Mouse (Mus musculus) retina, postnatal 7 days (tissue): ENCODE results near the gene 6030468B19Rik.

Experiments used
- DNase-seq: peaks from one replicate; pipeline ENCODE4 v3.0.0-alpha.2; 2012; ENCODE audit warnings: low read depth, low spot score

Gene 6030468B19Rik

DNA sequence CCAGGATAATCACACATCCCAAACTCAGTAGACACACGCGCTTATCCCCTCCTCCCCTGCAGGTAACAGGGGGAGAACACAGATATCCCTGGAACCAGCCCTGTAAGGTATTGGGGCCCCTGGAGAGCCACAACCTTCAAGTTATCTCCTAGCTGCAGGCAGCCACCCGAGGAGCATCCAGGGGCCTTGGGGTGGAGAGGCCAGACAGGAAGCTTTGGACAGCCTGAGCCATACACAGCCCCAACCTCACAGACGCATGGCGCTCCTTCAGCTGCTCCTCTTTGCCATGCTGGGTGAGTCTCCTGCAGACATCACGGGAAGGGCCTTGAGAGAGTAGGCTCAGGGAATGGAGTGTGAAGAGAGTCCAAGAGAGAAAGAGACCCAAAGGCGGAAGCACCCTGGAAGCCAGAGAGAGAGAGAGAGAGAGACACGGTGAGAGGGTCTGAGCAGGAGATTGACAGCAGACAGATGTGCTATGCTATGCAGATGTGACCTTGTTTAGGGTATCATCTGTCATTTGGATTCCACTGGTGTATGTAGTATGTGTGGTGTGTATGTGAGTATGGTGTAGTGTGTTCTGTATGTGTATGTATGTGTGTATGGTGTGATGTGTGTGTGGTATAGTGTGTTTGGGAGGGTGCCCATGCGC lies at the start of gene 6030468B19Rik:
TSS of gene 6030468B19Rik (plus strand) at position 150 of the 649 bp plus-strand sequence.
- DNase-seq: no peak

- no peak for DNase-seq
Observed at GRCm38 (mm10) chr11:117748628-117749027, 48.8 kb upstream of the 6030468B19Rik start.

DNA sequence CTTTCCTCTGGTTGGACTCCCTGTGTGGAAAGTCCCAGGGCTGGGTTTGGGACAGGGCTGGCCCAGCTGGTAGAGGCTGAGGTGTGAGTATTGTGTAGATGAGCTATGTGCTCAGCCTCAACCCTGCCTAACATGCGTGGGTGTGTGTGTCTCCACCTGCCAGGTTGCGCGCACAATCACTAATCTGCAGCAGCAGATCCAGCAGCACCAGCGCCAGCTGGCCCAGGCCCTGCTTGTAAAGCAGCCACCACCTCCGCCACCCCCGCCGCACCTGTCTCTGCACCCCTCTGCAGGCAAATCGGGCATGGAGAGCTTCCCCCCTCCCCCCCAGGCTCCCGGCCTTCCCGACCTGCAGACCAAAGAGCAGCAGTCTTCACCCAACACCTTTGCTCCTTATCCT lies 48.0 kb upstream of the 6030468B19Rik start:
- no peak for DNase-seq

DNA sequence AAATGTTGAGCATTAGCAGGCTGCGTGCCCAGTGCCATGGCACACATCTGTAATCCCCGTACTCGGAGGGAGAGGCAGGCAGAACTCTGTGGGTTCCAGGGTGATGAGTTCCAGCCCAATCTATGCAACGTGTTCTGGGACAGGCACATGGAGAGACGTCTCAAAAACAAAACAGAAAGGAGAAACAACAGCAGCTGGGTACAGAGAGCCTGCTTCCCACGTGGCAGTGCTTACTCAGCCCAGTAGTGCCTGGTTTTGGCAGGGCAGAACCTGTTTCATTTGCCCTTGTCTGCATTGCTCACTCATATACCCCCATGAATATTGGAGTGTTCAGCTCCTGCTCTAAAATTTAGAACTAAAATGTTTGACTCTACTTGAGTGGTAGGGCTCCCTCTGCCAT lies 45.9 kb upstream of the 6030468B19Rik start:
- DNase-seq: no peak

- DNase-seq: no peak
Observed at GRCm38 (mm10) chr11:117755891-117756290, 41.6 kb upstream of the 6030468B19Rik start.

GRCm38 (mm10) chr11:117759267-117759666 lies 38.2 kb upstream of the 6030468B19Rik start:
- DNase-seq: no peak

DNA sequence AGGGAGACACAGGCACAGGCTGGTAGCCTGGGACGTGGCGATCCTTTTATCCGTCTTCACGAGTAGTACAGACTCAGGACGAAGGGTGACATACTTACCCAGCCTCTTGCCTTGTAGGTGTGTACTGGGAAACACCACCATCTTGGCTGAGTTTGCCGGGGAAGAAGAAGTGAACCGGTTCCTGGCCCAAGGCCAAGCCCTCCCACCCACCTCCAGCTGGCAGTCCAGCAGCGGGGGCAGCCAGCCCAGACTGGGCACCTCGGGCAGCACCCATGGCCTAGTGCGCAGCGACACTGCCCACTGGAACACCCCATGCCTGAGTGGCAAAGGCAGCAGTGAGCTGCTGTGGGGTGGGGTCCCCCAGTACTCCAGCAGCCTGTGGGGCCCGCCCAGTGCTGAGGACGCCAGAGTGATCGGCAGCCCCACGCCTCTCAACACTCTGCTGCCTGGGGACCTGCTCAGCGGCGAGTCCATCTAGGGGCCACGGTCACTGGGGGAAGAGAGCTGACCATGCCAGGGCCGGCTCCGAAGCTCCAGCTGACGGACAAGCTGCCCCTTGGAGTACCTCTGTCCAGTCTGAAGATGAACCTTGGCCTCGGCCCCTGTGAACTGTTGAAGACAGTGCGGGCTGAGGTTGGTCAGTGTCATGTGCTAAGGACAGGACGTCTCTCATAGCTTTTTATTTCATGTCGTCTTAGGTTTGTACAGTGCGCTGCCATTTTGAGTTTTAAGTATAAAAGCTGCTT lies 36.9 kb upstream of the 6030468B19Rik start:
- DNase-seq: no peak

DNA sequence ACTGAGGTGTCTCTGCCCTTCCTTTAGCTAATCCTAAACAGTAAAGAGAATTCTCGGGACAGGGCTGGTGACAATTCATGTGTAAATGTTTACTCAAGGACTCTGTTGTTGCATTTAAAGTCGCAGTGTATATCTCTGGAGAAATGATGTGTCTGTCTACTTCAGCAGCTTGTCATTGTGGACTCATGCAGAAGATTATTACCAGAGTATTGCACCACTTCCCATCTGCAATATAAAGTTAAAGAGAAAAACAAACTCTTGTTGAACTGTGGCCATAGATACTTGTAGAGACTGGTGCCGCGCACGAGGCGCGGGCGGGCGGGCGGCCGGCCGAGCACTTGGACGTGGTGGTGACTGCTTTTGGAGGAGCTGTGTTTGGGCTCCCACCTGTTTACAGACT lies 35.7 kb upstream of the 6030468B19Rik start:
- no peak for DNase-seq

DNA sequence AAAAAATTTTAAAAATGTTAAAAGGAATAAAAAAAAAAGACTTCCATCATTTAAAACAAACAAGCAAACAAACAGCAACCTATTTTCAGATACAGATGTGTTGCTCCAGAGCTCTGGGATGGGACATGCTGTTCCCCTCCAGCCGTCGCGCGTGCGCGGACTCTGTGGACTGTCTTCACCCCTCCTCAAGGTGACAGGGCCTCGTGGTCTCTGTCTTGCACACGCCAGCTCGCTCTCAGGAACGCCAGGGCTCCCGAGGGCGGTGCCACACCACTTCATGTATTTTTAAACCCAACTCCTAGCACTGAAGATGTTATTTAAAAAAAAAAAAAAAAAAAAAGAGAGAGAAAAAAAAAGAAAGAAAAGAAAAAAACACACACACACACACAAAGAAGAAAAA lies 35.2 kb upstream of the 6030468B19Rik start:
- no peak for DNase-seq

- no peak for DNase-seq
Observed at GRCm38 (mm10) chr11:117764319-117764718, 33.1 kb upstream of the 6030468B19Rik start.

DNA sequence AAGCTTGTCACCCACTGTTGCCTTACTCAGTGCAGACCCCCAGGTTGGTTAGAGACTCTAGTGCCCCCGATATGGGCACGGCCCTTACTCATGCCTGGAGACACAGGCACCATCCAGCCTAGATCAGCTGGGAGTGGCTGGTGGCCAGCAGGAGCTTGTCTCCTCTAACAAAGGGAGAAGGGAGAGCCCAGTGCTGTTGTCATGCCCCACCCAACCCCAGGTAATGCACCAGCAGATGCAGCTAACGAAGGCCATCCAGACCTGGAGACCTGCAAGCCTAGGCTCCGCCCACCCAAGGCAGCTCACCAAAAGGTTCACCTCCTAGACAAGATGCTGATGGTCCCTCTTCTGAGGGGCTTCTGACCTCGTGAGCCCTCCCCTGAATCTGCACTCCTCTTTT lies 32.1 kb upstream of the 6030468B19Rik start:
- DNase-seq: no peak

DNA sequence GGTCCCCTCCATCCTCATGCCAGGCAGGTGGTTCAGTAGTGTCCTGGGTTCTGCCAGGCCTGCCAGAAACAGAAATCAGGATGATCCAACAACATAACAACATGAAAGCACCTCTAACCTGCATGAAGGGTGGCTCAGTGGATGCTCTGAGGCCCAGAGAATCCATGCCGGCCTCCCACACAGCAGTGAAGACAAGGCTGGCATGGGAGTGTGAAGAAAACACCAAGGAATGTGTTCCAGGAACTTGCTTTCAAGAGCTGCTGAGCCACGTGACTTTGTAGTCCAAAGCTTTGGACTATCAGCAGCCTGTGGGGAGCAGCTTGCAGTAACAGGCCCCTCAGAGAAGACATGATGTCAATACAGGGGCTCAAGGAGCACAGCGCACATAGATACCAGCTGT lies 31.2 kb upstream of the 6030468B19Rik start:
- DNase-seq: no peak

DNA sequence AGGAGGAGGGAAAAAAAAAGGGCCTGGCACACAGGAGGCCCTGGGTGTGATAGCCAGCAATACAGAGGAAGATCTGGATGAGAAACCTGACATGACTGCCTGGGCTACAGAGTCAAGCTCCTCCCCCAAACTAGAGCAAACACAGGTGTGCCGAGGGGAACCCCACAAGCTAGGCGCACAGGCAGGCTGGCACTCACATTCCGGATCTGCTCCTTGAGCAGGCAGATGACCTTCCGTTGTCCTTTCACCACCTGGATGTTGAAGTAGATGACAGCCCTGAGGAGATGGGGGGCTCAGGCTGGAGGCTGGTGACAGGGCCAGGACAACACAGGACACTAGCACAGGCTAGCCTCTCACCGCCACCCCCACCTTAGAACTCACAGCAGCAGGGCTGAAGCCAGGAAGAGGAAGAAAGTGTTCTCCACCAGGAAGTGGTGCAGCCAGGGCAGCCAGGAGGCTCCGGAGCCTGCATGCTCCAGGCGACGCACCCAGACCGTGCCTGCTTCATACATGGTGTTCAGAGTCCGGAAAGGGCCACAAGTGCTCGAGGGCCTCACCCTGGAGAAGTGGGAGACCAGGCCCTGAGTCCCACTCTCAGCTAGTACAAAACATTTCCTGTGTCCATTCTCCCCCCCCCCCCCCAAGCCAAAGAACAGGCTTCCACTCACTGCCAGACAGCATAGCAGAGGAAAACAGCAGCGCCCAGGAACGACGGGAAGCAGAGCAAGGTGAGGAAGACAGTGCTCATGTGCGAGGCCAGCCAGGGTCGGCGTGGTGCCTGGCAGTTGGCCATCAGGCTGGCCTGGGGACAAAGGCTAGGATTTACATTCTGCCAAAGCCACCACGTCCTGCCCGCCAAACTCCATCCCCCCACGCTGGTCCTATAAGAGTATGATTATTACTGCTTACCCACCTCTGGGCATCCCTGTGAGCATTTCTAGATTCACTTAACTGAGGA lies 28.5 kb upstream of the 6030468B19Rik start:
- no peak for DNase-seq

- no peak for DNase-seq
Observed at GRCm38 (mm10) chr11:117769683-117770047, 27.8 kb upstream of the 6030468B19Rik start.

DNA sequence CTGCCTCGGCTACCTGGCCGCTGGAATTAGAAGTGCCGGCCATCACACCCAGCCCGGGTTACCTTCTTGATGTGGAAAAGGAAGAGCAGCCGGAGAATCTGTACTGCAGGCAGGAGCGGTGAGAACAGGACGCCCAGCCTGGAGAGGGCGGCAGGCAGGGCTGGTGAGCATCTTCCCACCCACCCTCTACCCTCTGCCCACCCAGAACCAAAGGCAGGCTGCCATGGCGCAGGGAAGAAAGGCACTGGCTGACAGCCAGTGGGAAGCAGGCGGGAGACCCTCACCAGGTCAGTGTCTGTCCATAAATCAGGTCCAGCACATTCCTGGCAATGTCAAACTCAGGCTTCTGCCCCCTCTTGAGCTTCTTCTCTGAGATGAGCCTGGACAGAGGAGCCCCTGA lies 27.1 kb upstream of the 6030468B19Rik start:
- no peak for DNase-seq

DNA sequence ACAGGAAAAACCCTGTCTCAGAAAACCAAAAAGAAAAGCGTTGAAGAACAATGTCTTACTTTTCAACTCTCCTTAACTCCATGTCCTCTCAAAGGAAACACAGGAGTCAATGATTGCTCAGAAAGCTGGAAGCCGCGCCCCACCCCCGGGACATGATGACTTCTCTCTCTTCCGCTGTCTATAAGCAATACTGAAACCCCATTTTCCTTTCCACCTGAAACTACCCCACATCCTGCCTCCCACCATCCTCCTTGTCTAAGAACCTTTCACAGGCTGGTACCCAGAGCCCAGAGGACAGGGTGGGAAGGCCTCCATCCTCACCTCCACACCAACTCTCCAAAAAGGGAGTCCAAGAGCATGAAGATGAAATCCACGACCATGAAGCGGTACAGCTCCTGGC lies 25.1 kb upstream of the 6030468B19Rik start:
- DNase-seq: no peak

DNA sequence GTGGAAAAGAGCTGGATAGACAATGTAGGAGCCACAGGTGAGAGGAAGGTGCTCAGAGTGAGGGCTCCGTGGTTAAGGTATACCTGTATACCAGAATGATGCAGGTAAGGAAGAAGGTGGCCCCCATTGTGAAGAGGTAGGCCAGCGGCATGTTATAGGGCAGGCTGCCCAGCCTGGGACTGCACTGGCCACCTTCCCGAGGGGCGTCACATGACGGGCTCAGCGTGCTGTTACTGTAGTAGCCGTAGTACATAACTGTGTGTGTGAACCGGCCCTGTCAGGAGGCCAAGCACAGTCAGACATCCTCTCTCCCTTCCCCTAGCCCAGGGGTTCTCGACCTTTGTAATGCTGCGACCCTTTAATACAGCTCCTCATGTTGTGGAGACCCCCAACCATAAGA lies 22.5 kb upstream of the 6030468B19Rik start:
- DNase-seq: no peak

DNA sequence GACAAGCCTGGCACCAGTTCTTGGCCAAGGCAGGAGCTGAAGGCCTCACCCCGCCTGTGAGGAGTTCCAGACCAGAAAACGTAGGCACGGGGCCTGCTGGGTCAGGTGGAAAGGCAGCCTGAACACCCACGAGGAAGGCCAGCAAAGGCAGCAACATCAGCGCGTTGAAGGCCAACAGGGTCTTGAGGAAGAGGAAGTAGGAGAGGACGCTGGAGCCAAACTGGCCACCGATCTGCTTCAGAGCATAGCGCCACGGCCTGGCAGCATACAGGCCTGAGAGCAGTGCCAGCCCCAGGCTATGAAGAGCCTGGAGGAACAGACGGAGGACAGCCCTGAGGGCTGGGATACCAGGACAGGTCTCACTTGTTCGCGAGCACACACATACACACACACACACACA lies 21.9 kb upstream of the 6030468B19Rik start:
- no peak for DNase-seq

DNA sequence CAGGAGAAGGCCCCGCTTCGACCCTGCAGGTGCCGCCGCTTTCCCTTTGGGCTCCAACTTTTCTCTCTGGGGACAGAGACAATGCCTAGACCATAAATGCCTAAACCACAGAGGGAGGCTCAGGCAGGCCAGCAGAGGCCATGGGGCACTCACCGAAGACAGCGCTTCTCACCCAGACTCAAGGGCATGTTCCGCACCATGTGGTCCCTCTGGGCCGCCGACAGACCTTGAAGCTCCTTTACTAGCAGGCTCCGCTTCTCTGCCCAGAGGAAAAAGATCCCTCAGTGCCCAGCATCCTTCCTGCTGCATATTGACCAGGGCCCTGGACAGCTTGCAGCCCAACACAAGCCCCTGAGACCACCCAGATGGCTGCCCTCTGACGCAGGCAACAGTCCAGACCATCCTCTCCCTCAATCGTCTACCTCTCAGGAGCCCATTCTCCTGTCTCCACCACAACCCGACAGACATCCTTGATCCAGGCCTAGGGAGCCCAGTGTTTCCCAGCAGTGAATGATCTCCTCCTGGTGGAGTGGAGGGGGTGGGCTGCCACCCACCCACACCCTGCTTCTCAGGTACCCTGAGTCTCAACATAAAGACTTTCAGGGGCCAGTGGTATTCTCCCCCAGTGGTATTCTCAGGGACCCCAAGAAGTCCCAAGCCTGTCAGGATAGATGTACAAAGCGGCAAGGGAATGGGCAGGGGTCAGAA lies 21.2 kb upstream of the 6030468B19Rik start:
- DNase-seq: no peak

GRCm38 (mm10) chr11:117777111-117777510 lies 20.3 kb upstream of the 6030468B19Rik start:
- DNase-seq: no peak

- no peak for DNase-seq
Observed at GRCm38 (mm10) chr11:117778031-117778430, 19.4 kb upstream of the 6030468B19Rik start.
